Mouse (Mus musculus) testis, adult 2 months (tissue): ENCODE measurements around the gene Lrwd1.

Experiments
- CTCF ChIP-seq: fragments of 200-500 bp; IDR thresholded peaks from 2 replicates; pipeline ENCODE4 v1.5.1; 2012; ENCODE audit warnings: low read depth, mild to moderate bottlenecking, inconsistent platforms, low read length, moderate library complexity; ENCODE audit not compliant: control insufficient read depth, insufficient read depth, insufficient replicate concordance
- POLR2A ChIP-seq: fragments of 200-500 bp; IDR thresholded peaks from 2 replicates; pipeline ENCODE4 v1.6.1; 2012; ENCODE audit warnings: low read depth, mild to moderate bottlenecking, inconsistent platforms, low read length, moderate library complexity; ENCODE audit not compliant: control insufficient read depth

- TF ChIP-seq POLR2A (no peak), CTCF (no peak)
Measured at GRCm38 (mm10) chr5:136084891-136085651, 50.8 kb downstream of the Lrwd1 start.
